Mouse (Mus musculus) testis, adult 2 months (tissue): ENCODE results near the gene Prrc2c. TPM values are rescaled to one million over a fixed set of nuclear protein-coding genes. Genes with fewer than 3 reads are reported as not detected.
"Not testable (repeated sequence)": the region's sequence is repeated elsewhere in the genome, so short reads cannot be mapped to it uniquely, and the experiment has no call there.

Experiments used
- H3K27ac ChIP-seq: fragments of 200-500 bp; 2 replicates; pipeline ENCODE4 v1.5.1; 2012; ENCODE audit warnings: low read depth, low read length; ENCODE audit not compliant: control insufficient read depth, insufficient read depth
- H3K27me3 ChIP-seq: fragments of 200-500 bp; 2 replicates; pipeline ENCODE4 v1.6.1; 2012; ENCODE audit warnings: mild to moderate bottlenecking, low read length, moderate library complexity; ENCODE audit not compliant: control insufficient read depth, insufficient read depth
- H3K36me3 ChIP-seq: fragments of 200-500 bp; 2 replicates; pipeline ENCODE4 v1.6.1; 2012; ENCODE audit warnings: mild to moderate bottlenecking, low read length; ENCODE audit not compliant: control insufficient read depth, insufficient read depth
- H3K4me1 ChIP-seq: fragments of 200-500 bp; 2 replicates; pipeline ENCODE4 v1.6.1; 2012; ENCODE audit warnings: low read length; ENCODE audit not compliant: control insufficient read depth, insufficient read depth
- H3K4me3 ChIP-seq: fragments of 200-500 bp; 2 replicates; pipeline ENCODE4 v1.5.1; 2012; ENCODE audit warnings: low read depth, mild to moderate bottlenecking, low read length, moderate library complexity, mixed read lengths; ENCODE audit not compliant: control insufficient read depth
- CTCF ChIP-seq: fragments of 200-500 bp; IDR thresholded peaks from 2 replicates; pipeline ENCODE4 v1.5.1; 2012; ENCODE audit warnings: low read depth, mild to moderate bottlenecking, inconsistent platforms, low read length, moderate library complexity; ENCODE audit not compliant: control insufficient read depth, insufficient read depth, insufficient replicate concordance
- POLR2A ChIP-seq: fragments of 200-500 bp; IDR thresholded peaks from 2 replicates; pipeline ENCODE4 v1.6.1; 2012; ENCODE audit warnings: low read depth, mild to moderate bottlenecking, inconsistent platforms, low read length, moderate library complexity; ENCODE audit not compliant: control insufficient read depth
- polyA plus RNA-seq: library from polyadenylated mRNA; depleted of rRNA; stranded (reverse); fragments of >200 nt; gene quantifications from 2 replicates; pipeline ENCODE4 v1.2.3, GENCODE M21; 2012; rRNA removed

Prrc2c gene
- 17.2 and 21.8 TPM in 2 replicates for polyA plus RNA-seq

- Histone ChIP-seq H3K4me3 (peak within 1 kb of the TSS; percentile 93), H3K36me3 (no peaks in the 10 kb centered on the region), H3K4me1 (peaks cover 3% of the 10 kb centered on the region; the same call in 1 of the 2 replicates), H3K27ac (peak within 1 kb of the TSS; percentile 93), H3K27me3 (no peaks in the 10 kb centered on the region)
- no peak for TF ChIP-seq CTCF
- peak; percentile 99 for TF ChIP-seq POLR2A
Measured at GRCm38 (mm10) chr1:162740401-162740835, at the start of gene Prrc2c. Prrc2c (minus strand) TSS chr1:162740556.

- TF ChIP-seq CTCF (no peak), POLR2A (no peak)
- Histone ChIP-seq H3K27me3 (no peaks in the 10 kb centered on the region), H3K4me1 (no peaks in the 10 kb centered on the region), H3K36me3 (no peaks in the 10 kb centered on the region), H3K4me3 (no peak overlapping the region), H3K27ac (no peak overlapping the region)
Measured at GRCm38 (mm10) chr1:162785222-162785621, 44.9 kb upstream of the Prrc2c start.

DNA sequence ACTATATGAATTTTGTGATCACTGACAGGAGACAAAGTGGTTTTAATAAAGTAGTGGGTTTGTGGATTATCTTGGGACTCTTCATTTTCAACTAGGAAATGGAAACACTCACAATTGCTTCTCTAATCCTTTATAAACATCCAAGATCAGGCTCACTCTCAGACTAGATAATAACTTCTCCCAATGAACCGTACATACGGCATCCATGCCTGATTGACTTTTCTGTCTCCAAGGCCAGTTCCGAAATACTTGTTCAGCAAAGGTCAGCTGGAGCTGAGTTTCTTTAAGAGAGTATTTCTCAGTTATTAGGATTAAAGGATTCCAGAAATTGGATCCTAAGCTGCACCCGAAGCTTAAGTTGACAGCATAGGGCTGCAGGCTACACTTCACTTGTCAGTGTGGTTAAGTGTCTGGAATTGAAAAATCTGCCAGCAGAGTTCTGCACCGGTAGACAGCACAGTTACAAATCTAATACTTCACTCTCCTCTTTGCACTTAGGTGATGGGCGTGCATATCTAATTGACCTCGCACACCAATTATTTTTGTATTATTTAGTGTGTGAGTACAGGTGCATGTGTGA lies 43.4 kb upstream of the Prrc2c start:
- H3K4me3 ChIP-seq = no peak overlapping the region
- no peak for TF ChIP-seq CTCF
- TF ChIP-seq POLR2A = no peak
- H3K36me3 ChIP-seq = no peaks in the 10 kb centered on the region
- no peaks in the 10 kb centered on the region for H3K4me1 ChIP-seq
- H3K27ac ChIP-seq = no peak overlapping the region
- H3K27me3 ChIP-seq = no peaks in the 10 kb centered on the region

DNA sequence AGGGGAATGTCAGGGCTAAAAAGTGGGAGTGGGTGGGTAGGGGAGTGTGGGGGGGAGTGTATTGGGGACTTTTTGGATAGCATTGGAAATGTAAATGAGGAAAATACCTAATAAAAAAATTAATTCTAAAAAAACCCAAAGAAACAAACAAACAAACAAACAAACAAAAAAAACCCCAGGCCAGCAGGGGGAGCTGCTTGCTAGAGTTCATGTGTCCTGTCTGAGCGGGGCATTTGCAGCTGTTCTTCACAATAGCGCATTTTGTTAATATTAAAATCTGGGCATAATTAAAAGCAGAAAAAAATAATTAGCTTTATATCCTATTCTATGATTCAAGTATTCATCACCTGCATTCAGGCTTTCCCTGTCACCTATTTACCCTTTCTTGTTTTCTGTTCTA lies 40.7 kb upstream of the Prrc2c start:
- H3K4me3 ChIP-seq, H3K4me1 ChIP-seq, H3K27me3 ChIP-seq, H3K27ac ChIP-seq, H3K36me3 ChIP-seq: not testable (repeated sequence)

DNA sequence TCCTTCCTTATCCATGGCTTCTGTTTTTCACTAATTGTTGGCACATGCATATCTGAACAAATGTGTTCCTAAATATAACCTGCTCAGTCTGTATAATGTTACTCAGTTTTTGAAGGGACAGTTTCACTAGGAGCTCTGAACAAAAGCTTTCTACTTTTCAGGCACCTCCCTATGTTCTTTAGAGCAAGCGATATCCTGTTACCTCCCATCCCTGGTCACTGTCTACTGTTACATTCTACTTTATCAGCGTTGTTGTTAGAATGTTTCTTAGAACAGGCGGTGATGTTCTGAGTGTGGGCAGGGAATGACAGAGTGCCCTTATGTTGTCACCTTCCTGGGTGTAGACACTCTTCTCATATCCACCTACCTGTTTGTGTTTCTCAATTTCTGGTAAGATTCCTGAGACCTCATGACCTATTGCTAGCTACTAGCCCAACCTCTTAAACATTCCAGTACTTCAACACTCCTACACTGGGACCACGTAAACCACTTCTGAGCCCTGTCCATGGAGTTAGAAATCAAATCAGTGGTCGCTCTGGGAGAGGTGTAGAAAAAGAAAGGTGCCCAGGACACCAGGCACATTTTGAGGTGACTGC lies 37.7 kb upstream of the Prrc2c start:
- H3K27ac ChIP-seq = peak overlapping the region; percentile 30; the same call in 1 of the 2 replicates
- TF ChIP-seq POLR2A (no peak), CTCF (no peak)
- H3K4me1 ChIP-seq = no peaks in the 10 kb centered on the region
- H3K27me3 ChIP-seq = no peaks in the 10 kb centered on the region
- no peak overlapping the region for H3K4me3 ChIP-seq
- no peaks in the 10 kb centered on the region for H3K36me3 ChIP-seq

GRCm38 (mm10) chr1:162773661-162774060 lies 33.3 kb upstream of the Prrc2c start:
- Histone ChIP-seq H3K36me3 (no peaks in the 10 kb centered on the region), H3K4me3 (no peak overlapping the region), H3K27ac (no peak overlapping the region), H3K27me3 (no peaks in the 10 kb centered on the region), H3K4me1 (no peaks in the 10 kb centered on the region)
- no peak for TF ChIP-seq CTCF
- TF ChIP-seq POLR2A = no peak

GRCm38 (mm10) chr1:162771617-162772360 lies 31.4 kb upstream of the Prrc2c start:
- peak overlapping the region; percentile 29; the same call in 1 of the 2 replicates for H3K27ac ChIP-seq
- H3K36me3 ChIP-seq = no peaks in the 10 kb centered on the region
- no peaks in the 10 kb centered on the region for H3K4me1 ChIP-seq
- H3K4me3 ChIP-seq = no peak overlapping the region
- no peaks in the 10 kb centered on the region for H3K27me3 ChIP-seq
- no peak for TF ChIP-seq CTCF
- TF ChIP-seq POLR2A = no peak
